Mouse (Mus musculus): ENCODE results near the gene A630023A22Rik.

A630023A22Rik gene

DNA sequence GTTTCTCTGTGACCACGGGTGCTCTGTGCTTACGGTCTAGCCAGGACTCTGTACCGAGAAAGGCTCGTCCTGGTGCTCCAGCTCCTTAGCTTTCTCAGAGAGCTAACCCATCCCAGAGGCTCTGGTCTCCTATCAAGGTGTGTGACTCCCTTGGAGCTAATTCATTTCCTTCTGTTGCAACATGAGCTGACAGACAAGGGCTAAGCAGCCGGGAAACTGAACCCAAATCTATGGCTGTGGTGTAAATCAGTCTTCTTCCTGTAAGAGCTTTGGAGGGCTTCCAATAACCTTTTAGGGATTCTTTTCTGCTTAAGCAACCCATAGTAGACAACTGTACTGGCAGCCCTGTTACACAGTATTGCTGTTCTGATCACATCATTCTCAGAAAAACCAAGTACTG lies at the start of gene A630023A22Rik:
Gene A630023A22Rik, minus strand, starts transcription at position 154 of the 400 bp plus-strand sequence.
- DNase-seq (ENCODE audit: low spot score in 2 of 2), result no peak

DNA sequence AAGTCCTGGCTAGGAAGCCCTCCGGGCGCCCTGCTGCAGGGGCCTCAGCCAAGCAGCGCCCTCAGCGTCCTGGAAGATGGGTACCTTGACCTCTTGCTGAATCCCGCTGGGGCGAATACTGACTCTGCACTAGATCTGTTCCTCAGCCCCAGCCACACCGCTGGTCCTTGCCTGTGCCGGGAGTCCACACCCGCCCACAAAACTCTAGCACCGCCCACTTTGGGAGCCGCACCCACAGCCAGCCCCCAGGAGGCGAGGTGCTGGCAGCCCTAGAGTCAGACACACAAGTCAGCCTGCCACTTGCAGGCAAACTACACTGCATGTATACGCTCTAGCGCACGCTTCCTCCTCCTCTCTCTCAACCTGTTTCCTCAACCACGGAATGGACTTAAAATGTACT lies 49.8 kb upstream of the A630023A22Rik start, which contains the start of gene Npy4r:
Gene Npy4r, minus strand, starts transcription at position 148 of the 400 bp plus-strand sequence.
- peak in 1 of 2 experiments; percentile 27 for DNase-seq (ENCODE audit: low spot score in 2 of 2)

DNA sequence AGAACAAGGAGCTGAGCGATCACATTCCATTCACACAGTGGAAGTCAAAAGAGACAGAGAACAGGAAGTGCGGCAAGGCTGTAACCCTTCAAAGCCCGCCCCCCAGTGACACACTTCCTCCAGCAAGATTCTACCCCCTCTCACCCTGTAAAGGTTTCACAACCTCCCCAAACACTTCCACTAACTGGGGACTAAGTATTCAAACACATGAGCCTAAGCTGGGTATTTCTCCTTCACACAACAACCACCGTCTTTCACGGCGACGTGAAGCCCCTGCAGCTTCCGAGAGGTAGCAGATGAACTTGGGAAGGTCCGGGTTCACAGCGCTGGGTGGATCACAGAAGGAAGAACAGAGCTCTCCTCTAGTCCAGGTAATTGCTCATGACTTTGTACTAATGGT lies 40.4 kb upstream of the A630023A22Rik start:
- no peak for DNase-seq (ENCODE audit: low spot score in 2 of 2)

DNA sequence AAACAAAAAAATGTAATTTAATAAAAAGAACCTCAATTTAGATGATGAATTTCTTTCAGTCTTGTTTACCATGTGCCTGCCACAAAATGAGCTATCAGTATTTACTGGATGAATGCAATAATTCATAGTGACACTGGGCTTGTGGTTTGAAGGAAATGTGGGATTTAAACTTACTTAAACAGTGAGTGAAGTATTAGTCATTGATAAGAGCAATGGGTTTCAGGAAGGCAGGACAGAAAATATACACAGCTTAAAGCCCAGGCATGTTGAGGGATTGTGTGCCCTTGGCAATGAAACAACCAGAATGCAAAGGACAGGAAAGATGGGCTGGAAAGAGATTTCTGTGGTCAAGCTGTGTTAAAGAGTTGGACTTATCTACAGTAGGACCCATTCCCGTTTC lies 39.8 kb upstream of the A630023A22Rik start:
- no peak for DNase-seq (ENCODE audit: low spot score in 2 of 2)

DNA sequence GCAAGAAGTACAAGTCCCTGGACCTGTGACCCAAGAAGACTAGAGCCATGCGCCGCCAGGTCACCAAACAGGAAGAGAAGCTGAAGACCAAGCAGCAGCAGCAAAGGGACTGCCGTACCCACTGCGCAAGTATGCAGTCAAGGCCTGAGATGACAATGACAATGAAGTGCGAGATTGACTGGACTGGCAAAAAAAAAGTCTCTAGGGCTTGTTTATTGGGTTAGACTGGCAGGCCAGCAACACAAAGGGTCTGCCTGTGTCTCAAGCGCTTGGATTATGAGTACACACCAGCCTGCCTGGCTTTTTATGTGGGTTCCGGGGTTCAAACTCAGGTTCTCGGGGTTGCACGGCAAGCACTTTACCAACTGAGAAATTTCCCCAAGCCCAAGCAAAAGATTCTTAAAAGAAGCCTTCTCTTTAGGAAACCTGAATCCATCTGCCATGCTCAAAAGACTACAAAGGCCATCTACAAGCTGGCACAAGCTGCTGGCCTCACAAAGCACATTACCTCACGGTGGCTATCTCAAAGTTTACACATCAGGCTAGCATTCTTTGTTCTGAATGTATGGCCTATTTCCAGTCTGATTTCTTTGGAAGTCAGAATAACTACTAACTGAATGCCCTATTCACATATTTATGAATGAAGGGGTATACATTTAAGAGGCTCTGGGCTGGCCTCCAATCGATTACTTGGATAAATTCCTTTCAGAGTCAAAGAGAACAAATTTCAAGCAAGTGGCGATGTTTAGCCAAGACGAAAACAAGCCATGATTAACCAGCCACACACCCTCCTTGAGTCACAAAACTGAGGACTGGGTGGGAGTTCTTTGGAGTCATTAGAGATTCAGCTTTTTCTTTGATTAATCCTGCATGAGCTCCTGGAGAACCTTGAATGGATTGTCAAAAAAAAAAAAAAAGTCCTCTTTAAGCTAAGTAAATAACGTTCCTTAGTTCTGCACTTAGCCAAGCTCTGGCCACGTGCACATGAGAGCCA lies 37.4 kb upstream of the A630023A22Rik start:
- DNase-seq (ENCODE audit: low spot score in 2 of 2), result no peak

DNA sequence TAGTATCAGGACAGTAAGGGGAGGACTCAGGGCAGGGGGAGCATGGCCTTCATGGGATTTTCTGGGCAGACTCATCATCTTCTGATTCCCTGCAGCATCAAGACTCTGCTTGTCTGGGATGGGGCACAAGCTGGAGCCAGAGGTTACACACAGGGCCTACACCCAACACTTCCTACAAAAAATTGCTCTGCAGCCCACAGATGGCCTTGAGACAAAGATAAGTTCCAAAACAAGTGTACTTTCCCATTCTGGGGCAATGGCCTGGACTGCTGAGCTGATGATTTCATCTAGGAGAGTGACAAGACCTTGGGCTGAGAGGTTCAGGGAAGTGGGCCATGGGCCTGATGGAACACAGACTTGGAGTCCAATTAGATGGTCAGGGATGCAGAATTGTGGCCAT lies 32.8 kb upstream of the A630023A22Rik start:
- DNase-seq (ENCODE audit: low spot score in 2 of 2), result no peak

DNA sequence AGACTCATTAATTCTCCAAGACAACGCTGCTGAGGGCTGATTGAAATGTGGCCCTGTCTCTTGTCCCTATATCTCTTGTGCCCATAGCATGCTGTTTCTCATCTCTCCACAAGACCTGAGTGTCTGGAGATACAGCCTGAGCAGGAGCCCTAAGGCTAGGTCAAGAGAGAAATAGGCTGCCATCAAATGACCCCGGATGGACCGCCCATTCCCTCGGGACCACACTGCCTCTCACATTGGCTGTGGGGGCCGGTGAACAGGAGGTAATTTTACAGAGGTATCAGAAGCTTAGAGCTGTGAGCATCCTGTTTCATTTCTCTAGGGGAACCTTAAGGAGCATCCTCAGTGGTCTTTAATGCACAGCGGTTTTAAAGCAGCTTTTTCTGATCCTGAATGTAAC lies 28.7 kb upstream of the A630023A22Rik start:
- DNase-seq (ENCODE audit: low spot score in 2 of 2), result no peak

DNA sequence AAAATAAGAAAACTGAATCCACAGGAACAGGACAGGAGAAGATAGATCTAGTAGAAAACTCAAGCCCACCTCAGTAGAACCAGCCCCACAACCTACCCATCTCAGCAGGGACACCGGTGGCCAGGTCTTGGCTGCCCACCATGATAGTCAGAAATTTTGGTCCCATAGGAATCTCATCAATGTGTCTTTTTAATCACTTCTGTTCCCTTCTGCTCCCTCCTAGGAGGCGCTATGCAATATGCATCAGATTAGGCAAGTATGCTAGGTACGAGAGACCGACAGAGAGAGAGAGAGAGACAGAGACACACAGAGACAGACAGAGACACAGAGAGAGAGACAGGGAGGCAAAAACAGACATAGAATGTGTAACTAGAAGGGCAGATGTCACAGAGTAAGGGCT lies 19.1 kb upstream of the A630023A22Rik start:
- no peak for DNase-seq (ENCODE audit: low spot score in 2 of 2)

DNA sequence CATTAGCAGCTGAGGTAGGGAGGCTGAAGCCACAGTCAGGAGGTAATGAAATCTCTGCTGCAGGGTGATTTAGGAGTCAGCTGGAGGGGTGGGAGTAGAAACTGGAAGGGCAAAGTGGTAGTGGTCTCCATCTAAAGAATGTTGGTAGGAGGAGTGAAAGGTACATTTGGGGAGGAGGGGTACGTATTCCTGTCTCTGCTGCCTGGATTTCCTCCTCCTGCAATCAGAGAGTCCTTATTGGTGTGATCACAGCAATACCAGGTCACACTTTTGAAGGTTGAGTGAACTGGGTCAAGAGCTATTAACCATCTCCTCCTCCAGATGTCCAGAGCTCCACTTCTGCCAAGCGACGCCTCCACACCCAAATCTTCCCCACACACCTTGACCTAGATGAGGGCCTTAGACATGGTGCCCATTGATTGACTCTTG lies 18.4 kb upstream of the A630023A22Rik start:
- DNase-seq (ENCODE audit: low spot score in 2 of 2), result no peak

DNA sequence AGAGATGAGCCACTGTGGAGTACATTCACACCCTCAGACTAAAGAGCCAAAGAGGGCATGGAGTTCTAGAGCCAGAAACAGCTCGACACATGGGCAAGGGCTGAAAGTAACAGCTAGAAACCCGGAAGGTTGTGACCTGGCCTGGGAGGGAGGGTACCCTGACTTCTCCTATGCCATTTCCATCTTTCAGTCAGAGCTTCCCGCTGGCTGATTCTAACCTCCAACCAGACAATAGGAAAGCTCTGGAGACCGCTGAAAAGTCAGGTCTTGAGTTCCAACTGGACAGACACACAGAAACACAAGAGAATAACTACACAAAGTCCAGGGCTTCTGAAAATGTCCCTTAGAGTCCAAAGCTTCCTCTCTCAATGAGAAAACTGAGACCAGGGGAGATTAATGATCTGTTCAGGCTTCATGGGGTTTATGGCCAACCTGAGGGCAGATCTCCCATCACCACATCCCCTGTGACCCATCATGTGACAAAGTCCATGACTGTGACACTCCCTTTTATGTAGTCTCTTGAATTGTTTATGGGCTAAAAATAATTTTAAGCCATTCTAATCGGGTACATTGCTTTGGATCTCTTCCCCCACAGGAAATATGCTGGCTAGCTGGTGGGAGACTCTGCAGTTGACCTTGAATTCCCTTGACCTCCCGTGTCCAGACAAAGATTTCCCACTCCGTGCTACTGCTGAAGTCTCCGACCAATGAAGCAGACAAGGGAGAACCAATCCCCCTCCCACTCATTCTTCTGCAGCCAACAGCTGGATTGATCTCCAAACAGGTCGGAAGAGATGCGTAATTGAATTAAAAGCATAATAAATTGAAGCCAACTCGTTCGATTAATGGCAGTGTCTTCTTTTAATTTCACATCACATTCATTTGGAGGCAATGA lies 17.7 kb upstream of the A630023A22Rik start:
- DNase-seq (ENCODE audit: low spot score in 2 of 2), result no peak

DNA sequence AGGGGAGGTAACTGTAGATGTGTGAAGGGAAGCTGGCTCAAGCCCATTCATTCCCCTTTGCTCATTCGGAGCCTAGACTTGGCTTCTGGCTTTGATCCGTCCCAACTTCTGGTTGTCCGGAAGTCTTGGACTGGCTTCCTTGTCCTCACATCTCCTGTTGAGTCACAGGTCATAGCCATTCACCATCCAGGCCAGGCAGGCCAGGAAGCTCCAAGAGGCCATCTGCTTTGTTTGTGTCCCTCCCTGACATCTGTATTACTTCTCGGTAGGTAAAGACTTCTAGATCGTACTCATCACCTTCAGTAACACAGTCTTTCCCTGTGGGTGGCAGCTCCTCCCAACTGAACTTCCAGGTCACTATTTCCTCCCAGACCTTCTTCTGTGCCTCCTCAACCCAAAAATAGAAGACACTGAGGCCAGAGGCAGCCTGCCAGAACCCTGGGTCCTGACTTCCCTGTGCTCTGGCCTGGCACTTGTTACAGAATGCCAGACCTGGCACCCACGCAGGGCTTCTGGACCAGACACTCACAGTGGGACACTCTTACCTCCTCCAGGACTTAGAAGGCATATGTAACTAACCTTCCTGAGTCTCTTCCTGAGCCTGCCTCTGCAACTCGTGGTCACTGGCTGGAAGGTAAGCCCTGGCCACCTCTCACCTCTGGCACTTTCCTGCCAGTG lies 16.6 kb upstream of the A630023A22Rik start:
- no peak for DNase-seq (ENCODE audit: low spot score in 2 of 2)

DNA sequence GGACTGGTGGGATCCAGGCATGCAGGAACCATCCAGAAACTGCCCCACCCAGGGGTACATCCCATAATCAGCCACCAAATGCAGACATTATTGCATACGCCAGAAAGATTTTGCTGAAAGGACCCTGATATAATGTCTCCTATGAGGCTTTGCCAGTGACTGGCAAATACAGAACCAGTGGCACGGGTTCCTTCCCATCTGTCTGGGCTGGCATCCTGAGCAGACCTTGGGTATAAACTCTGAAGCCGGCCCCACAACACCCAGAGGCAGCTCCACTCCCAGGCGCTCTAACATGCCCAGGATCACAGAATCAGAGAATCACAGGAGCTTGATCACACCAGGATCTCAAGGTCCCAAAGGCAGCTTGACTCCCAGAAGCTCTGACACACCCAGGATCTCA lies 11.8 kb upstream of the A630023A22Rik start:
- no peak for DNase-seq (ENCODE audit: low spot score in 2 of 2)

DNA sequence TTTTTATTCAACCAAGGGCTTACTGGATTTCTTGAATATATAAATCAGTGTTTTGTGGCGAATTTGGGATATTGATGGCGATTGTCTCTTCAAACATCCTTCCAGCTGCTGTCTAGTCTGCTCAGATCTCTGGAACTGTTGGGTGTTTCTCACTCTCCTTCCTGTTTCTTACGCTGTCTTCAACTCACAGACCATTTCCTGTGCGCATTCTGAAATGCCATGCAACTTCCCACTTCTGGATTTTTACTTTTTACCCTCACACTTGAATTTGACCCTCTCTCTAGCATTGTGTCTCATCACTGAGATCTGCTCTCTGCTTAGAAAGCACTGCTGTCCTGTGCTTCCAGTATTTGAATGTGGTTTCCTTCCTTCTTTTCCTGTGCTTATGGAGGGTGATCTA lies 5.0 kb upstream of the A630023A22Rik start:
- no peak for DNase-seq (ENCODE audit: low spot score in 2 of 2)

DNA sequence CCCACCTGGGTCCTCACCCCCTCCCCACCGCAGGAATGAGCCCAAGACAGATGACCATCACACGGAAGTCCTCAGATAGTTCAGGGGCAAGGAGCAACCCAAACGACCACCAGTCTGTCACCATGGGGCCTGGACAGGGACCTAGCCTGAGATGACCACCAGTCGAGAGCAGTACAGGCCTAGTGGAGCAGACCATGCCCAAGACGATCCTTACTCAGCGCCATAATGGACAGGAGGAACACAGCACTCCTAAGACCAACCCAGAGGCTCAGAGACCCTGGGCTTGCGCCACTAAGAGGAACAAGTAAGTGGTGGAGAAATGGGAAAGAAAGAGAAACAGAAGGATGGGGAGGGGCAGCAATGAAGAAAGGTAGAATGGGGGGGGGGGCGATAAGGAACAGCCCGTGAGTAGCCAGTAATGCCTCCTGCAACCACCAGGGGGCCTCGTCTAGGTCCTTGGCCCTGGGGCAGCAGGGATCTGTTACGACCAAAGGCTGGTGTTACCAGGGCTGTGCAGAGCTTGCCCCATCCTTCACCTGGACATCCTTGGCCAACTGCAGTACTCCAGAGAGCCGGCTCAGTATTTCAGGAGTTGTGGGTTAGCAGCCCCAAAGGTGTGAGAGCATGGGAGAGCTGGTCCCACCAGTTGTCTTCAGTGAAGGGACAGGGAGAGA lies 4.0 kb upstream of the A630023A22Rik start:
- DNase-seq (ENCODE audit: low spot score in 2 of 2), result no peak

DNA sequence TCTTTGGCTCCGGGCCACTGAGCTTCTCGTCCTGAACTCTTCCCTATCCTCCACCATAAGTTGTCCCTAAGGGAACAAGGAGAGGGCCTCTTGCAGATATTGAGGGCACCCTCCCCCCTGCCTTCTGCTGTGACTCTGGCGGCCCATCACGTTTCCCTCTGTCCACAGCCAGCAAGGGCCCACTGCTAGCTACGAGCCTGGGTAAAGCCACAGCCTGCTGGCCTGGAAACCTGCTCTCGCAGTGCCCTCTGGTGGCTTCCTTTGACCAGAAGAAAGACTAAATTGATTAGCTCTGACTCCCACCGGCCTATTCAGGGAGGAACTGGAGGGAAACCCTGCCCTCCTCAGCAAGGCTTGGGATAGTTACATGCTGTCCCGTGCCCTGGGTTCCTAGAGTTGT lies 2.3 kb upstream of the A630023A22Rik start:
- peak; percentile 48 to 69 for DNase-seq (ENCODE audit: low spot score in 2 of 2)

DNA sequence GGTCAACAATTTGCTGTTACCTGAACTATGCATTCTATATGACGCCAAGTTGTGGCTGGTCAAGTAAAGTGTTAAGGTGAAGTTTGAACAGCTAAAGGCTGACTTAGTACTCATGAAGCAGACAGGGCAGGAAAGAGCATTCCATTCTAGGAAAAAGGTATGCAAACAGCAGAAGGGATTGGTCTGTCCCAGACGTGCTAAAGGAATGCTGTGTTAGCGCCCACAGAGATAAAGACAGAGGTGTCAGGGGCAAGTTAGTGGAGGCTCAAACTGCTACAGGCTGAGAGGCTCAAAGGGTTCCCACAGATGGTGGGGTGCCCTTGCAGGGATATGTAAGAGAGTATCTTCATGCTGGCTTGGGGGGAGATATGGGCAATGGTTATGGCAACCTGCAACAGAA lies 1.3 kb upstream of the A630023A22Rik start:
- DNase-seq (ENCODE audit: low spot score in 2 of 2), result no peak

DNA sequence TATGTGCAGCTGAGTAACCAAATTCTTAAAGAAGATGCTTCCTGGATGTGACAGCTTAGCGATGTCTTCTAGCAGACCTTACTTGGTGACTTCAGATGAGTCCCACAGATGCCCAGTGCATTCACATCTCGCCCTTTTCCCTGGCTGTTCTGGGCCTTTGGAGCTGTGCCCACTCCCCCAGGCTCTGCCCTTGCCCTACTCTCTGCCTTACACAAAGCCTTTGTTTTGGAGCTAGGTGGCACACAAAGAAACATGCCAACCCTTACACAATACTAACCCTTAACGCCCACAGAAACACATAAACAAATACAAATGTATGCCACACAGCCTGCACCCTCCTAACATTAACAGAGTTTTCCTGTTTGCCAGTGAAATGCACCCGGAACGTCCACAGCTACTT lies 6.4 kb downstream of the A630023A22Rik start:
- DNase-seq (ENCODE audit: low spot score in 2 of 2), result no peak

DNA sequence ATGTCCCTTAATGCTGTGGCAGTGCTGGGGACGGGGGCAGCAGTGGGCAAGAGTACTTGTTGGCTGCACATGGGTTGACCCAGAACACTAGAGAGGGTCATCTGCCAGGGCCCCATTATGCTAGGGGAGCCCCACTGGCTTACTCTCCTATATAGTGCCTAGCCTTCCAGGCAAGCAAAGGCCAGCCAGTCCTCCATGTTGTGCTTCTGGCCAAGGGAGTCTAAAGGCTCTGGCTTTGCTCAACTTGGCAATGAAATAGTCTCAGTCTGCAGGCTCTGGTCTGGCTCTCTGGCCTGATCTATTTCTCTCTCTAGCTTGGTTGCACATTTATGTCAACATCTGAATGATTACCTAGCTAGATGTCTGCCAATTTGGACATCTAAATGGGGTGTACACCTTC lies 9.7 kb downstream of the A630023A22Rik start:
- no peak for DNase-seq (ENCODE audit: low spot score in 2 of 2)

DNA sequence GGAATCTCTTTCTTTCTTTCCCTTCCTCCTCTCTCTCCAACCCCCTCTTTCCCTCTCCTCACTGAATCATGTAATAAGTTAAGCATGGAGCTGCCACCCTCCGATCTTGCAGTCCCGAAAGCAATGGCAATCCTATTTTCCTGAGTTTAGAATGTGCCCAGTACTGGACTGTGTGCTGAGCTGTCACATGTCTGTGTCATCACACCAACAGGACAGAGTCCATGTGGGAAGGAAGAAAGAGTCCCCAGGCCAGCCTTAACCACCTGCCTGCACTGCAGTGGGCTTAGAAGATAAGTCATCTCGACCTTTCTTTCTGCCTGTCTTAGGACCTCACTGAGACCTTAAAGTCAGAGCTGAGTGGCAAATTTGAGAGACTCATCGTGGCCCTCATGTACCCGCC lies 11.1 kb downstream of the A630023A22Rik start:
- no peak for DNase-seq (ENCODE audit: low spot score in 2 of 2)

DNA sequence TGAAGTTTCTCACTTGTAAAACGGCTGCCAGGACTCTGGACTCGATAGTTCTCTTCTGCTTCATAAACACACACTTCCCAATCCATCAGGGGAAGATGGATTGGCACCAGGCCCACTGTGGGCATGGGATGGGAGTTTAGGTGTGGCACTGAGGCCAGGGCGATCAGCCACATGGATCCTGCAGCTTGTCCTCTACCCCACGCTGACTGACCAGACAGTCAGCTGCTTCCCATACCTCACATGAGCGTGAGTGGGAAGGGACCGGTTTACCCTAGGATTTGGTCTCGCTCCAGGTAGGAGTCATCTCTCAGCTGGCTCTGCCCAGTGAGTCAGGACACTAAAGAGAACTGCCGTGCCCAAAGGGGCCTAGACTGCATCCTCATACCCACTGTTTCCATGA lies 12.8 kb downstream of the A630023A22Rik start:
- no peak for DNase-seq (ENCODE audit: low spot score in 2 of 2)

DNA sequence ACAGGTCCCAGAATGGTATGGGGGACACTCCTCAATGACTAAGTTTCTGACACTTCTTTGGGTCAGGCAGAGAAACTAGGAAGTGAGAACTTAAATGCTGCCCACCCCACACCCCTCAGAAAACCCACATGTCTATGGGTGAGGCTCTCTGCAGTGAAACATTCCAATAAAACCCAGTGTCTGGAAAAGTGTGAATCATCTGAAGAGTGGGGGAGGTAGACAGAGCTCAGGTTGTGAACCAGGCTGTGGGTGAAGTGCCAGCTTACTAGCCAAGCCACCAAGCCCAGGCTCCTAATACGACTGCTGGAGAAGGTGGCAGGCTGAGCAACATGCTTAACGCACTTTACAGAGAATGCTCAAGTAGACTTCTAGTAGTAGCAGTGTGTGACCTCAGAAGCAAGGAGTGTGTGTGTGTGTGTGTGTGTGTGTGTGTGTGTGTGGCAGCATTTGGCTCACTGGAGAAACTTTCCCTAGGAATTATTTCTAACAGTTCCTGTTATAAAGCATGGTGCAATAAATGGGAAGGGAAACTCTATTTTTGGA lies 14.6 kb downstream of the A630023A22Rik start:
- no peak for DNase-seq (ENCODE audit: low spot score in 2 of 2)
